Mouse (Mus musculus): ENCODE results near the gene Ctnnbl1.

Ctnnbl1 gene

DNA sequence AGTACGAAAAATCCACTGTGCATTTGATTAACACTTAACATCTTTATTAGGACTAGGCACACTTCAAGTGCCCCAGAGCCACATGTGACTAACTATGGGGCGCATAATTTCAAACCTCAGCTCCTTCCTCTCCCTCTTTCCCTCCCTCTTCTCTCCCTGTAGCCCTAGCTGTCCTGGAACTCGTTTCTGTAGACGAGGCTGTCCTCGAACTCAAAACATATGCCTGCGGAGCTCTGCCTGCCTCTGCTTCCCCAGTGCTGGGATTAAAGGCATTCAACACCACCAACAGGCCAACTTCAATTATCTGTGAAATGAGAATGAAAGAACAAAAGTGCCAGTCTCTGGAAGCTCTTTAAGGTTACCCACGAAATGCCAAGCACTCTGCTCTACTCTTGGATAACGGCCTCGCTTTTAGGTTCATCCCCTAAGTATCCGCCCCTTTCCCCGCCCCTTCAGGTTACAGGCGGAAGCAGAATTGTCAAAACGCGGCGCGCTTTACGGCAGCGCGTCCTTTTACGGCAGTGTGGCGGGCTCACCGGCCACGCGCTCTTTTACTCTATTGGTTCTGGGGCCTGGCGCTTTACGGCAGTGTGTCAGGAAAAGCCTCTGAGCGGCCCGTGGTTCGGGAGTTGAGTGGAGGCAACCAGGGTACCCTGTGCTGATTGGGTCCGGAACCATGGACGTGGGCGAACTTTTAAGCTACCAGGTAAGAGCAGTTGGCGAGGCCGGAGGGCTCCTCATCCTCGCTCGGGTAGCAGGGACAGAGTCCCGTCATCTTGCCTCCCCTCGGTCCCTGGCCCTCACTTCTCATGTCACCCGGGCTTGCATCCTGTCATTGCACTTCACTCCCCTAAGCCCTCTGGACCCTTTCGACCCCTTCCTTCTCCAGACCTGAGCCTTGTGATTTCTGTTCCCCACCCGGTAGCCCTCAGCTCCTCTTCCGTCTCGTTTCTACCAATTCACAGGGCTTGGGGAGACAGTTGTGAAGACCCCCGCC, at the start of gene Ctnnbl1:
Gene Ctnnbl1 (plus strand): TSS at position 548 of the 997 bp plus-strand sequence.
- Histone ChIP-seq H3K36me3 (ENCODE audit: control insufficient read depth, insufficient read depth, low read length, poor library complexity, severe bottlenecking) (no peaks in the 10 kb centered on the region), H3K27me3 (ENCODE audit: control insufficient read depth, insufficient read depth, low read length, poor library complexity, severe bottlenecking) (no peaks in the 10 kb centered on the region)
- DNase-seq (ENCODE audit: low read depth, low spot score), result peak; percentile 99

DNA sequence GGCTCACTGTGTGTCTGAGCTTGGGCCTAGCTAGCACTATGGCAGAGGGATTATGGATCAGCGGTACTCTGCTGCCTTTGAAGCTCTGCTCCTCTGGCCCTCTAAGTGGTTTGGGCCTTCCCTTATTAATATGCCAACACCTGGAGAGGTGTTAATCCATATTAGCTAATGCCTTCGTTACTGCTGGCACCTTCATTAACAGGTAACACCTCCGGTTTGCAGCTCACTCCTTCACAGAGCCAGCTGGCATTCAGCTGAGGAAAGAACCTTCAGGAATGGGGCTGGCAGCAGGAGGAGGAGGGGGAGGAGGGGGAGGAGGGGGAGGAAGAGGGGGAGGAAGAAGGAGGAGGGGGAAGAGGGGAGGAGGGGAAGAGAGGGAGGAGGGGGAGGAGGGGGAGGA, 49.7 kb upstream of the Ctnnbl1 start:
- Histone ChIP-seq H3K36me3 (ENCODE audit: control insufficient read depth, insufficient read depth, low read length, poor library complexity, severe bottlenecking) (no peaks in the 10 kb centered on the region), H3K27me3 (ENCODE audit: control insufficient read depth, insufficient read depth, low read length, poor library complexity, severe bottlenecking) (no peaks in the 10 kb centered on the region)
- DNase-seq (ENCODE audit: low read depth, low spot score), result no peak

DNA sequence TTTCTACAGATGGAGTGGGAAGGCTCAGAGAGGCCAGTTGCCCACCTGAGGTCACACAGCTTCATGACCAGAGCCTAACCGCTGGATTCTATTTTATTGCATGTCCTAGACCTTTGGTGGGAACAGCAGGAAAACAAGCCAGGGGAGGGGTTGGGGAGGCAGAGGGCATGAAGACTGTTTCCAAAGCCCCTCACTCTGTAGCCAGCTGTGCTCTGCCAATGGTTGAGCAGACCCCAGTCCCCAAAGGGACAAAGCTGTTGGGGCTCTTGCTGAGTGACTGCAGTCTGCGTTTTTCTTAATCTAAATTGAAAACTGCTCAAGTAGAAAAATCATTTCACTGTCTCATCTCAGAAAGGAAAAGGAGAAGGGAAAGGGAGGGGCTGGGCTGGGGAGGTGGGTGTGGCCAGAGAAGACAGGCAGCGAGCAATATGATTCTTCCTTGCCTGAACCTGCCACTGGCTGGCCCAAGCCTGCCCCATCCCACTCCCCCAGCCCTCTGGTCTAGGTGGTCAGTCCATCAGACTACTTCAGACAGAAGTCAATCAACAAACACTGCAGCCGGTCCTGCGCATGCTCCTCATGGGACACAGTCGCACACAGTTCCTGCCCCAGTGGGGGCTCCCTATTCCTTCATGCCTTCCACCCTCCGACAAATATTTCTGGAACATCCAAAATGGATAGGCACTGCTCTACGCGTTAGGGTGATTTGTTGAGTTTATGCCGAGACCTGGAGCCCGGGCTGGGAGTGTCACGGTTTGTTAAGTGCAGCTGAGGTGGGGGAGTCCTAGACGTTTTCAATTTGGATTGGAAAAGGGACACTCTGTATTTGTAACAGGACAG, 45.7 kb upstream of the Ctnnbl1 start:
- Histone ChIP-seq H3K27me3 (ENCODE audit: control insufficient read depth, insufficient read depth, low read length, poor library complexity, severe bottlenecking) (no peaks in the 10 kb centered on the region), H3K36me3 (ENCODE audit: control insufficient read depth, insufficient read depth, low read length, poor library complexity, severe bottlenecking) (no peaks in the 10 kb centered on the region)
- no peak for DNase-seq (ENCODE audit: low read depth, low spot score)

DNA sequence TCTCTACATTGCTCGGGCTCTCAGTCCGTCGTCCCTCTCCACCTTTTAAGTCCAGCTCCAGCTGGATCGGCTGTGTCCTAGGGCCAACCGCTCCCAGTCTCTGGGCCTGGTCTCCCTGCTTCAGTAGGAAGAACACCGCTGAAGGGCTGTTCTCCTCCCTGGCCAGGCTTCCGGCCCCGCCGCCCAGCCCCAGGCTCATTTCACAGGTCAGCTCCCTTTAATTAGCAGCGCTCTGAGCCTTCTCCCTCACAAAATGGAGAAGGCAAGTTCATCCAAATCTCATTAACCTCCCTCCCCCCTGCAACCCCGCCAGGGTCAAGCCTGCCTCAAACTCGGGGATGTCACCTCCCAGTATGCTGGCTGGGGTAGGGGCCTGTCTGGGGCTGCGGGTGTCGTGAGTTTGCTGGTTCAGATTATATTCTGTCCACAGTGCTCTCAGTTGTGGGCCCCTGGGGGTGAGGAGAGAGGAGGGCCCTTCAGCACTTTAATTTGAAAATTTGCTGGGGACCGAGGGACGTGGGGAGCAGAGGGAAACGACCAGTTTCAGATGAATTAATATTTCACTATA, 44.8 kb upstream of the Ctnnbl1 start:
- H3K36me3 ChIP-seq (ENCODE audit: control insufficient read depth, insufficient read depth, low read length, poor library complexity, severe bottlenecking), result no peaks in the 10 kb centered on the region
- DNase-seq (ENCODE audit: low read depth, low spot score), result no peak
- H3K27me3 ChIP-seq (ENCODE audit: control insufficient read depth, insufficient read depth, low read length, poor library complexity, severe bottlenecking), result no peaks in the 10 kb centered on the region

DNA sequence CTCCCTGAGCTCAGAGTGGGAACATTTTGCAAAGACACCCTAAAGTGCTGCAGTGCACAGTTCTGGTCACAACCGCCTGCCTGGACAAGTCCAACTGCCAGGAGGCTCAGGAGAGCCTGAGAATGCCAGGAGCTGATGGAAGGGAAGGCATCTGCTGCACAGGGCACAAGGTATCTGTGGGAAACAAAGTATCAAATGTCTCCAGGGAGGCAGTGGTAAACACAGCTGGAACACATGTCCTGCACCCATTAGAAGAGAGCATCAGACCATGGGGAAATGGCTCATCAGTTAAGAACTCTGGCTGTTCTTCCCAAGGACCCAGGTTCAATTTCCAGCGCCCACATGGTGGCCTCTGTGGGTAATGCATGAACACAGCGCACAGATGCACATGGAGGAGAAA, 43.6 kb upstream of the Ctnnbl1 start:
- no peaks in the 10 kb centered on the region for H3K27me3 ChIP-seq (ENCODE audit: control insufficient read depth, insufficient read depth, low read length, poor library complexity, severe bottlenecking)
- H3K36me3 ChIP-seq (ENCODE audit: control insufficient read depth, insufficient read depth, low read length, poor library complexity, severe bottlenecking), result no peaks in the 10 kb centered on the region
- DNase-seq (ENCODE audit: low read depth, low spot score), result no peak

DNA sequence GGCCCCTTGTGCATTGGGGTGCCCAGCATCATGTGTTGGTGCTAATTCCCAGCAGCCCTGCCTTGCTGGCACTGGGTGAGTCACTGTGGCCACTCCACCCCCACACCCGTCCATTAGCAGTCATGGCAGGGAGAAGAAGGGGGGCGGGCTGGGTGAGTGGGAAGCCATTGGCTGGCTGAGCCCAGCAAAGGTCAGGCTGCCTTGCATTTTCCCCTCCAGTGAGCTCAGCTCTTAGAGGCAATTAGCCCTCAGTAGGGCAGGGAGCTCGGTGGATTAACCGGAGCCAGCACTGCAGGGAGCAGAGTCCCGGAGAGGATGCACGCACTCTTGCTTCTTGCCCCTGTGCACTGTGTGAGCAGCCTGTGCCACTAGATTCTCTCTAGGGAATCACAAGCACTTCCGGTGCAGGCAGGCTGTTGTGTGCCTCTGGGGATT, 40.9 kb upstream of the Ctnnbl1 start:
- H3K27me3 ChIP-seq (ENCODE audit: control insufficient read depth, insufficient read depth, low read length, poor library complexity, severe bottlenecking), result no peaks in the 10 kb centered on the region
- H3K36me3 ChIP-seq (ENCODE audit: control insufficient read depth, insufficient read depth, low read length, poor library complexity, severe bottlenecking), result no peaks in the 10 kb centered on the region
- DNase-seq (ENCODE audit: low read depth, low spot score), result peak; percentile 16

DNA sequence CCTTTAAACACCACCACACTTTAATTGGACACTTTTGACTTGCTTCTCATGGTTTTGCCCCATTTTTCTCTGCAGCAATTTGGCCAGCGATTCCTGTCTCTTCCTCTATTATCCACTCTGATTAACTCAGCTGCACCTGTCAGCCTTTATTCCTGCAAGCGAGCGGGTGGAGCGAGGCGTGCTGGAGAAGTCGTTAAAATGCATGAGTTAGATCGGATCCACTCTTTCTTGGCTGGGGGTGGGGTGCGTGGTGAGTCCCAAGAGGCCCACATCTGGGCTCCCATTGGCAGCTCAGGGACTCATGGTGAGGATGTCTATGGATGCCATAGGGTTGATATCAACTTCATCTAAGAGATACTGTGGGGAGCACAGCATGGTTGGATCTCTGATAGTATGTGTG, 34.0 kb upstream of the Ctnnbl1 start:
- Histone ChIP-seq H3K27me3 (ENCODE audit: control insufficient read depth, insufficient read depth, low read length, poor library complexity, severe bottlenecking) (no peaks in the 10 kb centered on the region), H3K36me3 (ENCODE audit: control insufficient read depth, insufficient read depth, low read length, poor library complexity, severe bottlenecking) (no peaks in the 10 kb centered on the region)
- no peak for DNase-seq (ENCODE audit: low read depth, low spot score)

DNA sequence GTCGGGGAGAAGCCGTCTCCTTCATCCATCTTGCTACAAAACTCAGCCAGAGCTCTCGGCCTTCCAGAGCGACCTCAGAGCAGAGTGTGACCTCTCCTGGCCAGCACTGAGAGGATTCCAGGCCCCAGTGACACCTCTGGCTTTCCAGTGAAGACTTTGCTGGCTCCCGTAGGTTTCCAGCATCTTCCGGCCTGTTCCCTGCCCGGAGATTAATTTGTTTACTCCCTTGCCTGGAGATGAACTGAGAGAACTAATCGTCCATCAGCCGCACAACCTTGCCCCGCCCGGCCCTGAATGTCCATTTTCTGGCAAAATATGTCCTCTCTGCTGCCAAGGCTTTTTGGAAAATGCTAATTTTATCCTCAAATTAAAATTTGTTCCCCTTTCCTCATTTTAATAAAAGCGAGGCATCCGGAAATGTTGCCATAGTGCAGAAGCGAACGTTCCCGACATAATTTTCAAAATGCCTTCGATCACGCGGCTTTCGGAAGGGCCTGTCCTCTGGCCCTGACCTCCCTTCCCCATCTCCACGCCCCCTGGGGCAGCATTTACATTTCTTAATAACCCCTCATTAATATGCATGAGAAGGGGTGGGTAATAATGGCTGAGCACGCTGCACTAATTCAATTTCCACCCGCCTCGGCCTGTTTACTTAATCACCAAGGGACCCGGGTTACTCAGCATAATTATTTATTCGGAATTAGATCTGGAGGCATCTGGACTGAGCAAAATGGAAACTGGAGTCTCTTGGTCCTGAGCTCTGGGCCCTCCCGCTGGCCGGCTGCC, 32.0 kb upstream of the Ctnnbl1 start:
- Histone ChIP-seq H3K36me3 (ENCODE audit: control insufficient read depth, insufficient read depth, low read length, poor library complexity, severe bottlenecking) (no peaks in the 10 kb centered on the region), H3K27me3 (ENCODE audit: control insufficient read depth, insufficient read depth, low read length, poor library complexity, severe bottlenecking) (no peaks in the 10 kb centered on the region)
- no peak for DNase-seq (ENCODE audit: low read depth, low spot score)

DNA sequence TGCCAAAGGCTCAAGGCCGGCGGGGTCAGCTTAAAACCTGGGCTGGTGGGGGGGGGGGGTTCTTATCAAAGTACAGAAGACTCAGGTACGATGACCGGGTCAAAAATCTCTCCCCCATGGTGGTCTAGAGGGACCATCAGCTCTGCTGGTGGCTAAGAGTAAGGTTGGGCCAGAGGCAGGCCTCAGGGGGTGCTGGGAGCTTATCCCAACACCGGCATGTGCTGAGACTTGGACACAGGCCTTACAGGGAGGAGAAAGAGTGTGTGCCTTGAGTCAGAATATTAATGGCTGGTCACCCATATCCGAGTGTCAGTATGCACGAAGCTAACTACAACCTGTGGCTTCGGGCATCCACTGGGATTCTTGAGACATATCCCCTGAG, 31.4 kb upstream of the Ctnnbl1 start:
- H3K36me3 ChIP-seq (ENCODE audit: control insufficient read depth, insufficient read depth, low read length, poor library complexity, severe bottlenecking), result no peaks in the 10 kb centered on the region
- no peaks in the 10 kb centered on the region for H3K27me3 ChIP-seq (ENCODE audit: control insufficient read depth, insufficient read depth, low read length, poor library complexity, severe bottlenecking)
- no peak for DNase-seq (ENCODE audit: low read depth, low spot score)

DNA sequence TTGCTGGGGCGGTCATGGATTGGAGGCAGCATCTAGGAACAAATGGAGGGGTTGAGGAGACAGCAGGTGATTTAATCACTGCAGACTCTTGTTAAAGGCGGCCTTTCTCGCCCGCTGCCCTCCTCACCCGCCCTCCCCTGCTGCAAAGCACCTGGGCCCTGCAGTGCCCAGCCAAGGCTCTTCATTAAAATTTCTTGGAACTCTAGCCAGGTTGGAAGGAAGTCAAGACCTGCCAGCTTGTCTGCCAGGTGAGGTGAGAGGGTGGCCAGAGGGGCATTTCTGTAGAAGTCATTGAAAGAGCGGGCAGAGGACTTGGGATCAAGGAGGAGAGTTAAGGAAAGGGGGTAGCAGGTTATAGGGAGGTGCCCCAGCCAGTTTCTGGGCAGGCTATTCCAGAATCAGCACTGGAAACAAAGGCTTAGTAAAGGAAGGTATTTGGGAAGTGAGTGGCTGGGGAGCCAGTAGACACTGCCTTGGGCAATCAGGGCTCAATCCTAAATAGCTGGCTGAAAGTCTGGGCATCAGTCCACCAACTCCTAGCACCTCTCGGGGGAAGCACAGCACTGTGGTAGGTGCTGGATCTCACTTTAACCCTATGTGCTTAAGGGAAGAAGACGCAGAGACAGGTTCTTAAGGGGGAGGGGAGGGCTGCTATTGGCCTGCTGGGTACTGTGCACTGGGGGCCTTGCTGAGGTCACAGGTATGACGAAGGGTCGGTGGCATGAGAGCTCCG, 29.8 kb upstream of the Ctnnbl1 start:
- H3K36me3 ChIP-seq (ENCODE audit: control insufficient read depth, insufficient read depth, low read length, poor library complexity, severe bottlenecking), result no peaks in the 10 kb centered on the region
- no peak for DNase-seq (ENCODE audit: low read depth, low spot score)

DNA sequence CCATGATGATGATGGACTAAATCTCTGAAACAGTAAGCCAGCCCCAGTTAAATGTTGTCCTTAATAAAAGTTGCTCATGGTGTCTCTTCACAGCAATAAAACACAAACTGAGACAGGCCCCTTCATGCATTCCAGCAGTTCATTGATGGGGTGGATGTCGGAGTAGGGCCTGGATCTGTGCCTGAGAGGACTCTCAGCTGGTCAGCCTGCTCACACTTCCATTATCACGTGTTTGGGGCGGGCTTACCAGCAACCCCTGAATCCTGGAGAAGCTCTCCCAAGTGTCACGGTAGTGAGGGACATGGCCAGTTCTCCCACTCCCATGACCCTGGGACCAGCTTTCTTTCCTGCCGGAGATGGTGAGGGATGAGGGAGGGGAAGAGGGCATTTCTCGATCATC, 24.5 kb upstream of the Ctnnbl1 start:
- Histone ChIP-seq H3K27me3 (ENCODE audit: control insufficient read depth, insufficient read depth, low read length, poor library complexity, severe bottlenecking) (no peaks in the 10 kb centered on the region), H3K36me3 (ENCODE audit: control insufficient read depth, insufficient read depth, low read length, poor library complexity, severe bottlenecking) (no peaks in the 10 kb centered on the region)
- no peak for DNase-seq (ENCODE audit: low read depth, low spot score)

More for the DNA sequence above, 29.8 kb upstream of the Ctnnbl1 start:
- no peaks in the 10 kb centered on the region for H3K27me3 ChIP-seq (ENCODE audit: control insufficient read depth, insufficient read depth, low read length, poor library complexity, severe bottlenecking)

DNA sequence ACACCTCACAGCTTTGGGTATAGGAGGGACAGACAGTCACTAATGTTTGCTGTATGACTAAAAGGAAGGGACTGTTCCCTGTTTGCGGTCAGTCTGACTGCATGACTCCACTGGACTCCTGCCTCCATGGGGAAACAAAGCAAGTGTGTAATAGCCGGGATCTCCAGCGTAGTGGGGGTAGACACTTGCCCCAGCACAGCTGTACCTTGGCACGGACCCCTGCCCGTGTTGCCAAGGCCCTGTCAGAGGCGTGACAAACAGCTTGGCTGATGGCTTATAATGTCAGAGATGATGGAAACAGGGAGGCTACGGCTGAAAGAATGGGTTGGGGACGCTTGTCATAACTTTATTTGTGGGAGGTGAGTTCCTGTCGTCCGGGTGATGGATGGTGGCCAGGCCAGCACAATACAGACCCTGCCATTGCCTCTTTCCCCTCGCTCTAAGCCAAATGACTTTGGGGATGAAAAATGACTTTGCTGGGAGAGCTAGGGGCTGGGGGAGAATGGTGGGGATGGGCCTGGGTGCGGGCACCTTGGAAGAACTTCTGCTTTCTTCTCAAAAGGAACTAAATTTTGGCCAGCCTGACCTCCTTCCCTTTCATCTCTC, 21.5 kb upstream of the Ctnnbl1 start:
- no peaks in the 10 kb centered on the region for H3K36me3 ChIP-seq (ENCODE audit: control insufficient read depth, insufficient read depth, low read length, poor library complexity, severe bottlenecking)
- DNase-seq (ENCODE audit: low read depth, low spot score), result no peak
- H3K27me3 ChIP-seq (ENCODE audit: control insufficient read depth, insufficient read depth, low read length, poor library complexity, severe bottlenecking), result no peaks in the 10 kb centered on the region

DNA sequence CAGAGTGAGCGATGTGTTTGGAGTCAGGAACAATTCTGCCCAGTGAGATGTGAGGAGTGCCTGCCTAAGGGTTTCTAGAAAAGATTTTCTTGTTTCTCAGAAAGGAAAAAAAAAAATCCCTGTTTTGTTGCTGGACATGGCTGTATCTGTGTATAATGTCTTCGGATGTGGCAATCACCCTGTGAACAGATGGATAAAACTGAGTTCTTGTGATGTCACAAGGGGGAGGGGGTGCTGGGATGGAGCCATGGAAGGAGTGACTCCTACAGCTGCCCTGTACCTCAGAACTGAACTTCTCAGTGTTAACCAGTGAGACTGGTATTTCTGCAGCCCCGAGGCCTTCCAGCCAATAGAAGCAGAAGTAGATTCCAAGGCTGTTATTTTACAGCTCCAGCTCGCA, 18.8 kb upstream of the Ctnnbl1 start:
- H3K36me3 ChIP-seq (ENCODE audit: control insufficient read depth, insufficient read depth, low read length, poor library complexity, severe bottlenecking), result no peaks in the 10 kb centered on the region
- no peaks in the 10 kb centered on the region for H3K27me3 ChIP-seq (ENCODE audit: control insufficient read depth, insufficient read depth, low read length, poor library complexity, severe bottlenecking)
- DNase-seq (ENCODE audit: low read depth, low spot score), result no peak
